Mouse (Mus musculus) heart, embryonic 12.5 days (tissue): ENCODE results near the gene Snx14. TPM values are rescaled to one million over a fixed set of nuclear protein-coding genes. Genes with fewer than 3 reads are reported as not detected.
"Not testable (repeated sequence)": the region's sequence is repeated elsewhere in the genome, so short reads cannot be mapped to it uniquely, and the experiment has no call there.

Experiments used
- ATAC-seq: fragments of 200-750 bp; cut with Nextera tagmentation; 2 replicates; pipeline ENCODE4 v1.8.0; 2017; ENCODE audit warnings: moderate TSS enrichment, moderate library complexity; ENCODE audit not compliant: insufficient number of reproducible peaks, low FRiP score
- H3K27ac ChIP-seq: fragments of 300-500 bp; sonication (generic); 2 replicates; pipeline ENCODE4 v1.5.1; 2016; ENCODE audit warnings: mild to moderate bottlenecking, moderate library complexity; ENCODE audit not compliant: poor library complexity, severe bottlenecking
- H3K27me3 ChIP-seq: fragments of 300-500 bp; sonication (generic); replicated peaks from 2 replicates; pipeline ENCODE4 v1.6.1; 2016; ENCODE audit warnings: mild to moderate bottlenecking, moderate library complexity
- H3K36me3 ChIP-seq: fragments of 300-500 bp; sonication (generic); 2 replicates; pipeline ENCODE4 v1.6.1; 2016; ENCODE audit warnings: mild to moderate bottlenecking, moderate library complexity
- H3K4me1 ChIP-seq: fragments of 300-500 bp; sonication (generic); replicated peaks from 2 replicates; pipeline ENCODE4 v1.6.1; 2016; ENCODE audit warnings: mild to moderate bottlenecking
- H3K4me2 ChIP-seq: fragments of 300-500 bp; sonication (generic); 2 replicates; pipeline ENCODE4 v1.6.1; 2016; ENCODE audit warnings: mild to moderate bottlenecking, moderate library complexity
- H3K4me3 ChIP-seq: fragments of 300-500 bp; sonication (generic); 2 replicates; pipeline ENCODE4 v1.5.1; 2016; ENCODE audit warnings: mild to moderate bottlenecking
- H3K9ac ChIP-seq: fragments of 300-500 bp; sonication (generic); 2 replicates; pipeline ENCODE4 v1.6.1; 2016; ENCODE audit warnings: mild to moderate bottlenecking, moderate library complexity
- H3K9me3 ChIP-seq: fragments of 300-500 bp; sonication (generic); replicated peaks from 2 replicates; pipeline ENCODE4 v1.6.1; 2016; ENCODE audit warnings: mild to moderate bottlenecking, moderate library complexity
- WGBS: fragments of 180-500 bp; shearing (Covaris S2); methylation state at CpG from one replicate; pipeline ENCODE4 v1.1.7; 2016; 5-methylcytosine and 5-hydroxymethylcytosine counted together
- polyA plus RNA-seq: library from polyadenylated mRNA; unstranded; fragments of >200 nt; fragmentation: Nextera tagmentation; extraction: Ambion mirVana; gene quantifications from 2 replicates; pipeline ENCODE4 v1.2.1, GENCODE M21; 2016

Gene Snx14
- polyA plus RNA-seq, result 32.2 and 33.5 TPM in 2 replicates

- peak within 1 kb of the TSS; percentile 83 for H3K9ac ChIP-seq
- ATAC-seq, result peak; percentile 96
- peak within 1 kb of the TSS; percentile 68 for H3K4me2 ChIP-seq
- peak within 1 kb of the TSS; percentile 72 for H3K4me3 ChIP-seq
- peaks cover 4% of the 10 kb centered on the region for H3K4me1 ChIP-seq
- H3K27me3 ChIP-seq, result no peaks in the 10 kb centered on the region
- H3K27ac ChIP-seq, result peak within 1 kb of the TSS; percentile 91
- WGBS, result under 1% methylated on average over 62 of the region's 62 CpGs
- H3K9me3 ChIP-seq, result no peaks in the 10 kb centered on the region
- peaks cover 6% of the 10 kb centered on the region; the same call in 1 of the 2 replicates for H3K36me3 ChIP-seq
Observed at GRCm38 (mm10) chr9:88438555-88439237, at the start of gene Snx14. Snx14 (minus strand) TSS chr9:88438958.

- Histone ChIP-seq H3K27ac (peak overlapping the region; percentile 82), H3K9ac (no peak overlapping the region)
- 17% methylated on average over 6 of the region's 6 CpGs for WGBS
Observed at GRCm38 (mm10) chr9:88484531-88484930, 45.8 kb upstream of the Snx14 start.

GRCm38 (mm10) chr9:88482829-88483396 is 44.2 kb upstream of the Snx14 start:
- ATAC-seq, result no peak

More at GRCm38 (mm10) chr9:88484531-88484930, 45.8 kb upstream of the Snx14 start:
- Histone ChIP-seq H3K36me3 (0 out of 2 replicates have a peak, but pooled peaks cover 4% of the 10 kb centered on the region), H3K4me2 (peak overlapping the region; percentile 14), H3K27me3 (no peaks in the 10 kb centered on the region), H3K4me3 (no peak overlapping the region), H3K9me3 (no peaks in the 10 kb centered on the region), H3K4me1 (peaks cover 15% of the 10 kb centered on the region)
- no peak for ATAC-seq

GRCm38 (mm10) chr9:88482230-88482828 is 43.6 kb upstream of the Snx14 start, which contains the start of gene Syncrip:
Syncrip (minus strand) TSS chr9:88482574.
- peak within 1 kb of the TSS; percentile 98 for H3K27ac ChIP-seq
- not testable (repeated sequence) for H3K27me3 ChIP-seq, H3K9me3 ChIP-seq, H3K36me3 ChIP-seq
- H3K4me3 ChIP-seq, result peak within 1 kb of the TSS; percentile 95
- ATAC-seq, result peak; percentile 95
- under 1% methylated on average over 36 of the region's 68 CpGs for whole genome bisulfite sequencing
- peak within 1 kb of the TSS; percentile 99 for H3K9ac ChIP-seq
- H3K4me1 ChIP-seq, result peaks cover 15% of the 10 kb centered on the region
- H3K4me2 ChIP-seq, result peak within 1 kb of the TSS; percentile 94

More at GRCm38 (mm10) chr9:88482829-88483396, 44.2 kb upstream of the Snx14 start:
- Histone ChIP-seq H3K9me3 (no peaks in the 10 kb centered on the region), H3K4me3 (peak overlapping the region; percentile 95), H3K27ac (peak overlapping the region; percentile 98), H3K36me3 (0 out of 2 replicates have a peak, but pooled peaks cover 4% of the 10 kb centered on the region), H3K4me2 (peak overlapping the region; percentile 63), H3K9ac (peak overlapping the region; percentile 74), H3K4me1 (peaks cover 15% of the 10 kb centered on the region), H3K27me3 (no peaks in the 10 kb centered on the region)
- WGBS, result under 1% methylated on average over 38 of the region's 52 CpGs

- peak overlapping the region; percentile 99 for H3K9ac ChIP-seq
- H3K27me3 ChIP-seq, result no peaks in the 10 kb centered on the region
- H3K4me2 ChIP-seq, result peak overlapping the region; percentile 94
- WGBS, result under 1% methylated on average over 36 of the region's 43 CpGs
- no peaks in the 10 kb centered on the region for H3K9me3 ChIP-seq
- peaks cover 15% of the 10 kb centered on the region for H3K4me1 ChIP-seq
- peaks cover 10% of the 10 kb centered on the region for H3K36me3 ChIP-seq
- peak overlapping the region; percentile 95 for H3K4me3 ChIP-seq
- peak overlapping the region; percentile 98 for H3K27ac ChIP-seq
- ATAC-seq, result no peak
Observed at GRCm38 (mm10) chr9:88481791-88482160, 43.0 kb upstream of the Snx14 start.

GRCm38 (mm10) chr9:88481061-88481790 is 42.5 kb upstream of the Snx14 start:
- peaks cover 15% of the 10 kb centered on the region for H3K4me1 ChIP-seq
- H3K36me3 ChIP-seq, result peaks cover 11% of the 10 kb centered on the region
- H3K4me3 ChIP-seq, result peak overlapping the region; percentile 95
- H3K27me3 ChIP-seq, result no peaks in the 10 kb centered on the region
- peak overlapping the region; percentile 94 for H3K4me2 ChIP-seq
- H3K9me3 ChIP-seq, result no peaks in the 10 kb centered on the region
- peak overlapping the region; percentile 98 for H3K27ac ChIP-seq
- WGBS, result under 1% methylated on average over 75 of the region's 78 CpGs
- H3K9ac ChIP-seq, result peak overlapping the region; percentile 99
- ATAC-seq, result peak; percentile 33

GRCm38 (mm10) chr9:88480120-88480519 is 41.4 kb upstream of the Snx14 start:
- no peaks in the 10 kb centered on the region for H3K27me3 ChIP-seq
- peak overlapping the region; percentile 95 for H3K4me3 ChIP-seq
- no peak overlapping the region for H3K9ac ChIP-seq
- peaks cover 20% of the 10 kb centered on the region for H3K36me3 ChIP-seq
- WGBS, result 4% methylated on average over 1 of the region's 1 CpGs
- ATAC-seq, result no peak
- H3K4me1 ChIP-seq, result peaks cover 15% of the 10 kb centered on the region
- H3K27ac ChIP-seq, result no peak overlapping the region
- no peaks in the 10 kb centered on the region for H3K9me3 ChIP-seq
- peak overlapping the region; percentile 94 for H3K4me2 ChIP-seq

GRCm38 (mm10) chr9:88476138-88476537 is 37.4 kb upstream of the Snx14 start:
- 47% methylated on average over 1 of the region's 1 CpGs for WGBS
- Histone ChIP-seq H3K4me2 (no peak overlapping the region), H3K9me3 (no peaks in the 10 kb centered on the region), H3K36me3 (peaks cover 46% of the 10 kb centered on the region), H3K27me3 (no peaks in the 10 kb centered on the region), H3K4me1 (peaks cover 4% of the 10 kb centered on the region), H3K27ac (no peak overlapping the region), H3K4me3 (no peak overlapping the region), H3K9ac (no peak overlapping the region)
- no peak for ATAC-seq

- not testable (repeated sequence) for H3K4me1 ChIP-seq, H3K4me2 ChIP-seq, H3K27me3 ChIP-seq, ATAC-seq, H3K27ac ChIP-seq, H3K9me3 ChIP-seq, H3K9ac ChIP-seq, H3K4me3 ChIP-seq
- H3K36me3 ChIP-seq, result peaks cover 41% of the 10 kb centered on the region
- WGBS, result 79% methylated on average over 2 of the region's 4 CpGs
Observed at GRCm38 (mm10) chr9:88461017-88461416, 22.3 kb upstream of the Snx14 start.

GRCm38 (mm10) chr9:88439991-88440390 is 1.2 kb upstream of the Snx14 start:
- no peak overlapping the region for H3K4me2 ChIP-seq
- H3K4me3 ChIP-seq, result no peak overlapping the region
- H3K9me3 ChIP-seq, result no peaks in the 10 kb centered on the region
- H3K36me3 ChIP-seq, result peaks cover 13% of the 10 kb centered on the region
- no peak for ATAC-seq
- peaks cover 4% of the 10 kb centered on the region for H3K4me1 ChIP-seq
- H3K27ac ChIP-seq, result no peak overlapping the region
- WGBS, result 31% methylated on average over 5 of the region's 5 CpGs
- H3K27me3 ChIP-seq, result no peaks in the 10 kb centered on the region
- no peak overlapping the region for H3K9ac ChIP-seq
